Mouse (Mus musculus): ENCODE measurements around the gene Erg28. TPM values are rescaled to one million over a fixed set of nuclear protein-coding genes. Genes with fewer than 3 reads are reported as not detected.

Gene Erg28
- polyA plus RNA-seq, 1 experiment from 2014 or later, result 138 TPM

- Histone ChIP-seq H3K9ac (ENCODE audit: low read depth, low read length) (no peak overlapping the region), H3K4me1 (replicated peaks; ENCODE audit: control insufficient read depth, insufficient read depth, low read length) (no peaks in the 10 kb centered on the region), H3K27ac (ENCODE audit: low read depth, low read length) (no peak overlapping the region), H3K36me3 (ENCODE audit: control insufficient read depth, insufficient read depth, low read length) (peaks cover 3% of the 10 kb centered on the region; the same call in 1 of the 2 replicates), H3K4me3 (ENCODE audit: low read depth, low read length) (no peak overlapping the region), H3K27me3 (replicated peaks; ENCODE audit: control insufficient read depth, insufficient read depth, low read length) (no peaks in the 10 kb centered on the region), H3K4me2 (no peak overlapping the region), H3K9me3 (ENCODE audit: control insufficient read depth, low read length) (no peaks in the 10 kb centered on the region)
- DNase-seq (ENCODE audit: low spot score), result no peak
- 86% methylated on average over 7 of the region's 7 CpGs for WGBS
- no peak for ATAC-seq (replicated peaks; ENCODE audit: low FRiP score)
These were observed 33.0 kb upstream of the Erg28 start for GRCm38 (mm10) chr12:85857300-85857699.

- Histone ChIP-seq H3K36me3 (ENCODE audit: control insufficient read depth, insufficient read depth, low read length) (peaks cover 5% of the 10 kb centered on the region; the same call in 1 of the 2 replicates), H3K4me3 (ENCODE audit: low read depth, low read length) (no peak overlapping the region), H3K27me3 (replicated peaks; ENCODE audit: control insufficient read depth, insufficient read depth, low read length) (no peaks in the 10 kb centered on the region), H3K27ac (ENCODE audit: low read depth, low read length) (no peak overlapping the region), H3K4me2 (no peak overlapping the region), H3K9me3 (ENCODE audit: control insufficient read depth, low read length) (no peaks in the 10 kb centered on the region), H3K9ac (ENCODE audit: low read depth, low read length) (no peak overlapping the region), H3K4me1 (replicated peaks; ENCODE audit: control insufficient read depth, insufficient read depth, low read length) (no peaks in the 10 kb centered on the region)
- ATAC-seq (replicated peaks; ENCODE audit: low FRiP score) (no peak), DNase-seq (ENCODE audit: low spot score) (no peak)
- 82% methylated on average over 1 of the region's 1 CpGs for WGBS
These were observed 29.9 kb upstream of the Erg28 start for GRCm38 (mm10) chr12:85854271-85854670.

- Histone ChIP-seq H3K27me3 (replicated peaks; ENCODE audit: control insufficient read depth, insufficient read depth, low read length) (no peaks in the 10 kb centered on the region), H3K36me3 (ENCODE audit: control insufficient read depth, insufficient read depth, low read length) (peaks cover 5% of the 10 kb centered on the region; the same call in 1 of the 2 replicates), H3K27ac (ENCODE audit: low read depth, low read length) (no peak overlapping the region), H3K9me3 (ENCODE audit: control insufficient read depth, low read length) (no peaks in the 10 kb centered on the region), H3K9ac (ENCODE audit: low read depth, low read length) (no peak overlapping the region), H3K4me3 (ENCODE audit: low read depth, low read length) (no peak overlapping the region), H3K4me1 (replicated peaks; ENCODE audit: control insufficient read depth, insufficient read depth, low read length) (no peaks in the 10 kb centered on the region), H3K4me2 (no peak overlapping the region)
- DNase-seq (ENCODE audit: low spot score) (no peak), ATAC-seq (replicated peaks; ENCODE audit: low FRiP score) (no peak)
- WGBS, result 78% methylated on average over 4 of the region's 4 CpGs
These were observed 29.5 kb upstream of the Erg28 start for GRCm38 (mm10) chr12:85853836-85854235.

GRCm38 (mm10) chr12:85850661-85851060 is 26.3 kb upstream of the Erg28 start:
- no peak overlapping the region for H3K27ac ChIP-seq (ENCODE audit: low read depth, low read length)
- no peak overlapping the region for H3K4me3 ChIP-seq (ENCODE audit: low read depth, low read length)
- no peaks in the 10 kb centered on the region for H3K9me3 ChIP-seq (ENCODE audit: control insufficient read depth, low read length)
- no peaks in the 10 kb centered on the region for H3K4me1 ChIP-seq (replicated peaks; ENCODE audit: control insufficient read depth, insufficient read depth, low read length)
- H3K36me3 ChIP-seq (ENCODE audit: control insufficient read depth, insufficient read depth, low read length), result peaks cover 2% of the 10 kb centered on the region; the same call in 1 of the 2 replicates
- WGBS, result 85% methylated on average over 8 of the region's 8 CpGs
- DNase-seq (ENCODE audit: low spot score) (no peak), ATAC-seq (replicated peaks; ENCODE audit: low FRiP score) (no peak)
- H3K9ac ChIP-seq (ENCODE audit: low read depth, low read length), result no peak overlapping the region
- H3K4me2 ChIP-seq, result no peak overlapping the region
- H3K27me3 ChIP-seq (replicated peaks; ENCODE audit: control insufficient read depth, insufficient read depth, low read length), result no peaks in the 10 kb centered on the region

GRCm38 (mm10) chr12:85848164-85848958 is 24.0 kb upstream of the Erg28 start:
- Histone ChIP-seq H3K9me3 (ENCODE audit: control insufficient read depth, low read length) (no peaks in the 10 kb centered on the region), H3K4me1 (replicated peaks; ENCODE audit: control insufficient read depth, insufficient read depth, low read length) (no peaks in the 10 kb centered on the region), H3K4me3 (ENCODE audit: low read depth, low read length) (no peak overlapping the region), H3K4me2 (no peak overlapping the region), H3K27ac (ENCODE audit: low read depth, low read length) (no peak overlapping the region), H3K9ac (ENCODE audit: low read depth, low read length) (no peak overlapping the region), H3K36me3 (ENCODE audit: control insufficient read depth, insufficient read depth, low read length) (peaks cover 2% of the 10 kb centered on the region; the same call in 1 of the 2 replicates), H3K27me3 (replicated peaks; ENCODE audit: control insufficient read depth, insufficient read depth, low read length) (no peaks in the 10 kb centered on the region)
- DNase-seq (ENCODE audit: low spot score), result no peak
- ATAC-seq (replicated peaks; ENCODE audit: low FRiP score), result no peak
- 82% methylated on average over 7 of the region's 7 CpGs for WGBS

- no peaks in the 10 kb centered on the region for H3K9me3 ChIP-seq (ENCODE audit: control insufficient read depth, low read length)
- H3K27ac ChIP-seq (ENCODE audit: low read depth, low read length), result no peak overlapping the region
- no peak overlapping the region for H3K4me2 ChIP-seq
- no peak for DNase-seq (ENCODE audit: low spot score)
- H3K9ac ChIP-seq (ENCODE audit: low read depth, low read length), result no peak overlapping the region
- H3K27me3 ChIP-seq (replicated peaks; ENCODE audit: control insufficient read depth, insufficient read depth, low read length), result no peaks in the 10 kb centered on the region
- H3K36me3 ChIP-seq (ENCODE audit: control insufficient read depth, insufficient read depth, low read length), result no peaks in the 10 kb centered on the region
- ATAC-seq (replicated peaks; ENCODE audit: low FRiP score), result no peak
- H3K4me3 ChIP-seq (ENCODE audit: low read depth, low read length), result no peak overlapping the region
- no peaks in the 10 kb centered on the region for H3K4me1 ChIP-seq (replicated peaks; ENCODE audit: control insufficient read depth, insufficient read depth, low read length)
- whole genome bisulfite sequencing, result 86% methylated on average over 12 of the region's 12 CpGs
These were observed 15.1 kb upstream of the Erg28 start for GRCm38 (mm10) chr12:85839371-85840000.

GRCm38 (mm10) chr12:85837765-85838164 is 13.4 kb upstream of the Erg28 start:
- H3K4me2 ChIP-seq, result no peak overlapping the region
- no peaks in the 10 kb centered on the region for H3K4me1 ChIP-seq (replicated peaks; ENCODE audit: control insufficient read depth, insufficient read depth, low read length)
- no peak overlapping the region for H3K9ac ChIP-seq (ENCODE audit: low read depth, low read length)
- ATAC-seq (replicated peaks; ENCODE audit: low FRiP score) (no peak), DNase-seq (ENCODE audit: low spot score) (no peak)
- no peak overlapping the region for H3K4me3 ChIP-seq (ENCODE audit: low read depth, low read length)
- 91% methylated on average over 2 of the region's 2 CpGs for WGBS
- H3K27me3 ChIP-seq (replicated peaks; ENCODE audit: control insufficient read depth, insufficient read depth, low read length), result no peaks in the 10 kb centered on the region
- H3K27ac ChIP-seq (ENCODE audit: low read depth, low read length), result no peak overlapping the region
- H3K9me3 ChIP-seq (ENCODE audit: control insufficient read depth, low read length), result no peaks in the 10 kb centered on the region
- no peaks in the 10 kb centered on the region for H3K36me3 ChIP-seq (ENCODE audit: control insufficient read depth, insufficient read depth, low read length)

GRCm38 (mm10) chr12:85834543-85834942 is 10.2 kb upstream of the Erg28 start:
- peaks cover 2% of the 10 kb centered on the region; the same call in 1 of the 2 replicates for H3K36me3 ChIP-seq (ENCODE audit: control insufficient read depth, insufficient read depth, low read length)
- no peak for DNase-seq (ENCODE audit: low spot score)

More at GRCm38 (mm10) chr12:85834543-85834942, 10.2 kb upstream of the Erg28 start:
- no peak overlapping the region for H3K27ac ChIP-seq (ENCODE audit: low read depth, low read length)
- no peak for ATAC-seq (replicated peaks; ENCODE audit: low FRiP score)
- no peak overlapping the region for H3K4me3 ChIP-seq (ENCODE audit: low read depth, low read length)
- no peak overlapping the region for H3K4me2 ChIP-seq
- WGBS, result 76% methylated on average over 2 of the region's 2 CpGs
- no peak overlapping the region for H3K9ac ChIP-seq (ENCODE audit: low read depth, low read length)
- H3K27me3 ChIP-seq (replicated peaks; ENCODE audit: control insufficient read depth, insufficient read depth, low read length), result no peaks in the 10 kb centered on the region
- no peaks in the 10 kb centered on the region for H3K4me1 ChIP-seq (replicated peaks; ENCODE audit: control insufficient read depth, insufficient read depth, low read length)
- H3K9me3 ChIP-seq (ENCODE audit: control insufficient read depth, low read length), result no peaks in the 10 kb centered on the region
